Mouse (Mus musculus) stomach, postnatal 0 days (tissue): ENCODE measurements at regions not wholly inside any gene's neighbourhood (a gene's known extent, or its start where the extent isn't known, plus 50 kb on each side); places are given as distances from the start of the nearest gene placed in this dataset.

Source experiments
- ATAC-seq: fragments of 200-750 bp; cut with Nextera tagmentation; 2 replicates; pipeline ENCODE4 v1.8.0; 2017; ENCODE audit not compliant: low FRiP score, low TSS enrichment
- DNase-seq: peaks from one replicate; pipeline ENCODE4 v3.0.0-alpha.2; 2016; ENCODE audit warnings: low spot score
- H3K27ac ChIP-seq: fragments of 300-500 bp; sonication (generic); replicated peaks from 2 replicates; pipeline ENCODE4 v1.5.1; 2014; ENCODE audit warnings: mild to moderate bottlenecking, control low read depth
- H3K27me3 ChIP-seq: fragments of 300-500 bp; sonication (generic); 2 replicates; pipeline ENCODE4 v1.6.1; 2014; ENCODE audit warnings: low read length; ENCODE audit not compliant: control insufficient read depth, insufficient read depth
- H3K36me3 ChIP-seq: fragments of 300-500 bp; sonication (generic); 2 replicates; pipeline ENCODE4 v1.6.1; 2014; ENCODE audit warnings: low read length, mixed read lengths; ENCODE audit not compliant: control insufficient read depth, insufficient read depth
- H3K4me1 ChIP-seq: fragments of 300-500 bp; sonication (generic); replicated peaks from 2 replicates; pipeline ENCODE4 v1.6.1; 2014; ENCODE audit warnings: antibody characterized with exemption; ENCODE audit not compliant: control insufficient read depth, insufficient read depth
- H3K4me2 ChIP-seq: fragments of 300-500 bp; sonication (generic); replicated peaks from 2 replicates; pipeline ENCODE4 v1.6.1; 2014; ENCODE audit warnings: low read depth, mild to moderate bottlenecking, control low read depth, moderate library complexity
- H3K4me3 ChIP-seq: fragments of 300-500 bp; sonication (generic); 2 replicates; pipeline ENCODE4 v1.5.1; 2014; ENCODE audit warnings: low read depth, low read length, control low read depth
- H3K9ac ChIP-seq: fragments of 300-500 bp; sonication (generic); 2 replicates; pipeline ENCODE4 v1.6.1; 2014; ENCODE audit warnings: mild to moderate bottlenecking, low read length, control low read depth, mixed read lengths
- H3K9me3 ChIP-seq: fragments of 300-500 bp; sonication (generic); 2 replicates; pipeline ENCODE4 v1.6.1; 2016; ENCODE audit warnings: low read length; ENCODE audit not compliant: control insufficient read depth
- CTCF ChIP-seq: IDR thresholded peaks from 2 replicates; pipeline ENCODE4 v1.5.1; 2016; ENCODE audit warnings: antibody characterized with exemption, low read depth, mild to moderate bottlenecking, moderate library complexity
- EP300 ChIP-seq: optimal IDR thresholded peaks from 2 replicates; pipeline ENCODE3; 2016; ENCODE audit warnings: antibody characterized with exemption
- WGBS: fragments of 180-500 bp; shearing (Covaris S2); extraction: QIAGEN DNeasy Blood & Tissue Kit; methylation state at CpG from one replicate; pipeline ENCODE4 v1.1.7; 2014; 5-methylcytosine and 5-hydroxymethylcytosine counted together

DNA sequence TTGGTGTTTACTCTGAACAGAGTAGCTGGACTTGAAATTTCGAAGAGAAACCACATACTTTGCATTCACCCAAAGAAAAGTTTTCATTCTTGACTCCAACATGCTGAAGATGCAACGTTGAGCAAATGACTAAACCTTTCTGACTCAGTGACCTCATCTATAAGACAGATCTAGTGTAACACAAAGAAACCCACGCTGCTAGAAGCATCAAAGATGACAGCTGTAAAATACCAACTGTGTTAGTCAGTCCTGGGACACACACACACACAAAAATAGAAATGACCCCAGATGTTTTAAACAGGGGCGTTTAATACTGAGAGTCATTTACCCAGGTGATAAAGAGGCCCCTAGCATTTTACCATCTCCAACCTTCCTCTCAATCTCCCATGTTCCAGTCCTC, 307.7 kb downstream of the Dhx15 start:
- Histone ChIP-seq H3K27me3 (no peaks in the 10 kb centered on the region), H3K4me3 (no peak overlapping the region), H3K9me3 (no peaks in the 10 kb centered on the region), H3K27ac (no peak overlapping the region), H3K9ac (no peak overlapping the region), H3K4me2 (no peak overlapping the region), H3K4me1 (no peaks in the 10 kb centered on the region), H3K36me3 (no peaks in the 10 kb centered on the region)
- 55% methylated on average over 4 of the region's 4 CpGs for WGBS
- no peak for TF ChIP-seq CTCF
- DNase-seq (no peak), ATAC-seq (no peak)

DNA sequence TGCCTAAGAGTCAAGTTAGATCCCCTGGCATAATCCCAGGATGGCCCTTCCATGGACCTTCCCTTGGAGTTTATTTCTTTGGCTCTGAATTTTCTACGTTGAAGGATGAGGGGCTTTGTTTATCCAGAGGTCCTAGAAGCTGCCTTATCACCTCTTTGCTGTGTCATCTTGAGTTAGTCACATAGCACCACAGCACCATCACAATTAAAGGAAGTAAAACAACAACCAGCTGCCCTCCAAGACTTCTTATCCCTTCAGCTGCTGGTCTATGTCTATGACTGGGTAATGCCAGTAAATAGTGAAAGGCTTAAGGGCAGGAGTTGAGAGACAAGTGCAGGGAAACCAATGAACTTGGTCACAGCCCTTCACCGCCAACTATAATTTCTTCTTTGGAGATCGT, 308.1 kb downstream of the Dhx15 start:
- H3K4me1 ChIP-seq: no peaks in the 10 kb centered on the region
- H3K4me3 ChIP-seq: no peak overlapping the region
- no peak overlapping the region for H3K27ac ChIP-seq
- 72% methylated on average over 3 of the region's 3 CpGs for WGBS
- H3K9me3 ChIP-seq: no peaks in the 10 kb centered on the region
- no peaks in the 10 kb centered on the region for H3K36me3 ChIP-seq
- no peaks in the 10 kb centered on the region for H3K27me3 ChIP-seq
- H3K4me2 ChIP-seq: no peak overlapping the region
- no peak for ATAC-seq
- TF ChIP-seq CTCF (no peak), EP300 (no peak)
- no peak for DNase-seq
- H3K9ac ChIP-seq: no peak overlapping the region

DNA sequence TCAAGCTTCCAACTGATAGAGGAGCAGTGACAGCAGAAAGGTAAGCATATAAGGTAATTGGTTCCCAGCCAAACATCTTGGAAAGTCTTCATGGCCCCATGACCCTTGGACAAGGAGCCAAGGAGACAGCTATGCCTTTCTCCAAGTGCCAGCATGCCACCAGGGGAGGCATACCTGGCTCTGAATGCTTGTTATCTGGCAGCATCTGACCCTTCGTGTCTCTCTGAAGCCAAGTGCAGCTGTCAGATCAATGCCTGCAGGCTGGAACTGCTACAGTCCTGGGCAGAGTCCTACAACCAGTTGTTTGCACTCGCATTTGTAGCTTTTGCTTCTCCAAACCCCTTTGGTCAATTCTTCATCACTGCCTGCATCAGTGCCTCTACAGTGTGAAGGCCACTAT, 309.3 kb upstream of the Ppargc1a start:
- no peaks in the 10 kb centered on the region for H3K27me3 ChIP-seq
- H3K9me3 ChIP-seq: no peaks in the 10 kb centered on the region
- no peak overlapping the region for H3K4me2 ChIP-seq
- TF ChIP-seq EP300 (no peak), CTCF (no peak)
- DNase-seq (no peak), ATAC-seq (no peak)
- H3K4me3 ChIP-seq: no peak overlapping the region
- WGBS: 71% methylated on average over 2 of the region's 2 CpGs
- no peaks in the 10 kb centered on the region for H3K36me3 ChIP-seq
- H3K27ac ChIP-seq: no peak overlapping the region
- H3K9ac ChIP-seq: no peak overlapping the region
- H3K4me1 ChIP-seq: no peaks in the 10 kb centered on the region

DNA sequence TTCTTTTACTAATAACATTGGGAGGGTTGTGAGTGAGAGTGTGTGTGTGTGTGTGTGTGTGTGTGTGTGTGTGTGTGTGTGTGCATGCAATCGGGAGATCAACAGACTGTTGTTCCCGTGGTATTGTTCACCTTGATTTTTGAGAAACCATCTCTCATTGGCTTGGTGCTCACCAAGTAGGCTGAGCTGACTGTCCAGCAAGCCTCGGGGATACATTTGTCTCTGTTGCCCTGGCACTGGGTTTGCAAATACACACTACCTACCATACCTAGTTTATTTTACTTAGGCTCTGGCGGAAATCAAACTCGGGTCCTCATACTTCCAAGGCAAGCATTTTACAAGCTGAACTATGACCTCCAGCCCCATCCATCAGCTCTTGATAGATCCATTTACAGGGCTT, 306.0 kb upstream of the Ppargc1a start:
- no peak overlapping the region for H3K9ac ChIP-seq
- no peak overlapping the region for H3K4me2 ChIP-seq
- no peak for DNase-seq
- no peaks in the 10 kb centered on the region for H3K36me3 ChIP-seq
- no peaks in the 10 kb centered on the region for H3K4me1 ChIP-seq
- no peak overlapping the region for H3K4me3 ChIP-seq
- no peaks in the 10 kb centered on the region for H3K9me3 ChIP-seq
- TF ChIP-seq CTCF (no peak), EP300 (no peak)
- no peaks in the 10 kb centered on the region for H3K27me3 ChIP-seq
- 69% methylated on average over 5 of the region's 5 CpGs for WGBS
- no peak for ATAC-seq
- no peak overlapping the region for H3K27ac ChIP-seq

DNA sequence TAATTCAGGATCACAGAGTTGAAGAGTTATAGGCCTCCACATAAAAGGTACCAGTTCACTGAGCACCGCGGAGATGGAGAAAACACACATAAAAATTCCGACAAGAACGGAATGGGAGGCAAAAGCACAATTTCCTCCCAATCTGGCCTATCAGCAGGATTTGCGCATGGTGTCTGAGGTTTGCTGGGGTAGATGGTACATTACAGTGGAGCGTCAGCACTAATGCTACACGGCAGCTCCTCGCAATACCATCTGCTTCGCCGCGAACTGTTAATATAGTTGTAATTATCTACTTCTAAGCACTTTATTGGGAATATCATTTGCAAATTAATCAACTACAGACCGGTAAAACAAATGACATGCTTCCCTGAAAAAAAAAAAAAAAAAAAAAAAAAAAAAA, 304.2 kb upstream of the Ppargc1a start:
- TF ChIP-seq EP300 (no peak), CTCF (no peak)
- ATAC-seq: no peak
- H3K27me3 ChIP-seq: no peaks in the 10 kb centered on the region
- H3K36me3 ChIP-seq: no peaks in the 10 kb centered on the region
- H3K27ac ChIP-seq: no peak overlapping the region
- H3K9me3 ChIP-seq: no peaks in the 10 kb centered on the region
- H3K9ac ChIP-seq: no peak overlapping the region
- H3K4me2 ChIP-seq: no peak overlapping the region
- no peaks in the 10 kb centered on the region for H3K4me1 ChIP-seq
- 91% methylated on average over 12 of the region's 12 CpGs for WGBS
- DNase-seq: no peak
- no peak overlapping the region for H3K4me3 ChIP-seq

DNA sequence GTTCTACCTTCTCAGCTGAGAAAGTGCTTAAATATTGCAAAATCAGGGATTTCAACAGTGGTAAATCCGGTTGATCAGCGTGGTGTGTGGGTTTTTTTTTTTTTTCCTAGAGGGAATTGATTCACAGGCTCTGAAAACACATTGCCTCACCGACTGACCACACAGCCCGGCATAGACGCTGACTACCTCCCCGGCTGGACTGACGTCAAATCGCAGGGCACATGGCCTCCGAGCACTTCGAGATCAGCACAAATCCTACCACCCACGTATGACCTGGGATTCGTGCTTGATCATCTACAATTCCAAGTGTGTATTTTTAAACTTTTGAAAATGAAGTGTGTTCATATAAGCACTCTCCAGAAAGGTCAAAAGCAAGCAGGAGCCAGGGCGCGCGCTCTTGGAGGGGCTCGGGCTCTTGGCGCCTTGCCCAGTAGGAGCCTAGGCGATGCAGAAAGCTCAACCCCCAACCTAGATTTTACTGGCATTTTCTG, 300.7 kb upstream of the Ppargc1a start:
- ATAC-seq (no peak), DNase-seq (peak; percentile 18)
- Histone ChIP-seq H3K4me1 (no peaks in the 10 kb centered on the region), H3K9me3 (no peaks in the 10 kb centered on the region), H3K4me2 (peak overlapping the region; percentile 42), H3K9ac (no peak overlapping the region), H3K4me3 (no peak overlapping the region), H3K27ac (no peak overlapping the region), H3K27me3 (no peaks in the 10 kb centered on the region), H3K36me3 (no peaks in the 10 kb centered on the region)
- 39% methylated on average over 18 of the region's 18 CpGs for WGBS
- TF ChIP-seq CTCF: no peak
- TF ChIP-seq EP300: no peak
